ENCODE assay signal across 26 mouse cellular contexts in genomic region chr3:75531074-75531473, GRCm38 (mm10). TPM values are rescaled to one million over a fixed set of nuclear protein-coding genes. Genes with fewer than 3 reads are reported as not detected.
DNase-seq lines count a peak whose midpoint lies in the region; ATAC-seq and TF ChIP-seq lines count a peak whose summit lies in the region.
"Had no signal": no experiment of that assay in that cellular context is flagged by ENCODE, and none has a peak within 500 bp of the region (broad histone marks: within the 10 kb centered on the region; RNA-seq: fewer than 3 reads in every experiment).

No protein-coding gene starts in this region.

- no peak for DNase-seq in gastrocnemius, adult 2 months
- DNase-seq in gastrocnemius, adult 18-20 months (ENCODE audit: low spot score) = no peak
- peak; percentile 92 for DNase-seq in liver, adult 2 months (ENCODE audit: extremely low read depth, low read depth, low spot score)
- no peak for DNase-seq in liver, embryonic 11.5 days (ENCODE audit: low spot score)
- DNase-seq in liver, postnatal 0 days = no peak
- peak; percentile 14 for DNase-seq in lung, postnatal 0 days (ENCODE audit: low spot score)
- no peak for DNase-seq in lung, postnatal 10 days
- DNase-seq: adrenal gland, adult 2 months; adrenal gland, adult 8-10 months; adrenal gland, postnatal 10 days; adrenal gland, postnatal 14 days; adrenal gland, postnatal 25 days; B cell, adult 2 months; cerebellum, adult 11 months; cerebellum, adult 11-12 months had no signal

- TF ChIP-seq POLR2A in liver, adult 2 months (IDR thresholded peaks at IDR 0.05; ENCODE audit: extremely low read depth, insufficient read depth, low read length) = no peak

- WGBS in liver, adult 2 months = 29% methylated on average over 3 of the region's 3 CpGs
- WGBS in liver, embryonic 11.5 days = 86% methylated on average over 3 of the region's 3 CpGs
- WGBS in liver, postnatal 0 days (ENCODE audit: insufficient replicate concordance) = 76% methylated on average over 3 of the region's 3 CpGs
- 91% methylated on average over 3 of the region's 3 CpGs for WGBS in liver, embryonic 12.5 days (ENCODE audit: insufficient replicate concordance)
- 63% methylated on average over 3 of the region's 3 CpGs for whole genome bisulfite sequencing in lung, postnatal 0 days

- peaks cover 16% of the 10 kb centered on the region; the same call in 1 of the 2 replicates for H3K4me1 ChIP-seq in liver, adult 2 months (ENCODE audit: control insufficient read depth, insufficient read depth, low read length)
- H3K4me1 ChIP-seq in liver, embryonic 11.5 days (replicated peaks; ENCODE audit: control insufficient read depth, insufficient read depth, low read length) = peaks cover 7% of the 10 kb centered on the region; the same call in 1 of the 2 replicates
- H3K4me1 ChIP-seq in liver, postnatal 0 days (ENCODE audit: insufficient read depth) = peaks cover 8% of the 10 kb centered on the region; the same call in 1 of the 2 replicates
- peaks cover 21% of the 10 kb centered on the region for H3K4me1 ChIP-seq in liver, embryonic 12.5 days
- no peaks in the 10 kb centered on the region; the same call in 1 of the 2 replicates for H3K4me1 ChIP-seq in lung, postnatal 0 days (ENCODE audit: insufficient read depth, low read depth, low read length)

- intact Hi-C loops in gastrocnemius, adult 2 months (cut with DNase I) = no loop called here

- H3K79me2 ChIP-seq in liver, adult 2 months (ENCODE audit: control insufficient read depth, insufficient read depth, low read length) = no peaks in the 10 kb centered on the region; the same call in 1 of the 2 replicates

- TF ChIP-seq EP300 in liver, postnatal 0 days (IDR thresholded peaks at IDR 0.05; ENCODE audit: low read depth) = no peak
- TF ChIP-seq EP300 in lung, postnatal 0 days (IDR thresholded peaks at IDR 0.05) = no peak

- ATAC-seq in liver, embryonic 11.5 days (replicated peaks; ENCODE audit: low FRiP score) = no peak
- peak; percentile 55; the same call in 1 of the 2 replicates for ATAC-seq in liver, postnatal 0 days
- ATAC-seq in liver, embryonic 12.5 days = no peak
- ATAC-seq in lung, postnatal 0 days = no peak
- ATAC-seq: activated CD4-positive, CD25-positive, alpha-beta regulatory T cell, adult 4 months; CD4-positive, CD25-positive, alpha-beta regulatory T cell, adult 4 months; Patski had no signal

- TF ChIP-seq CTCF in gastrocnemius, adult 2 months (IDR thresholded peaks at IDR 0.05) = no peak
- TF ChIP-seq CTCF in liver, adult 2 months (IDR thresholded peaks at IDR 0.05; ENCODE audit: low read depth, low read length) = no peak
- TF ChIP-seq CTCF in liver, postnatal 0 days (IDR thresholded peaks at IDR 0.05; ENCODE audit: low read depth) = no peak
- TF ChIP-seq CTCF in lung, postnatal 0 days (IDR thresholded peaks at IDR 0.05) = no peak

- no peaks in the 10 kb centered on the region for H3K9me3 ChIP-seq in liver, embryonic 11.5 days (ENCODE audit: control insufficient read depth, low read length)
- H3K9me3 ChIP-seq in liver, postnatal 0 days (ENCODE audit: low read length) = no peaks in the 10 kb centered on the region
- H3K9me3 ChIP-seq in liver, embryonic 12.5 days (replicated peaks) = no peaks in the 10 kb centered on the region
- no peaks in the 10 kb centered on the region for H3K9me3 ChIP-seq in lung, postnatal 0 days (ENCODE audit: low read length)
- H3K9me3 ChIP-seq: G1E had no signal

- H3K4me3 ChIP-seq in gastrocnemius, adult 2 months = no peak overlapping the region; the same call in 1 of the 2 replicates
- H3K4me3 ChIP-seq in liver, adult 2 months (ENCODE audit: insufficient read depth, low read depth, low read length) = no peak overlapping the region
- H3K4me3 ChIP-seq in liver, embryonic 11.5 days (ENCODE audit: low read depth, low read length) = no peak overlapping the region
- no peak overlapping the region for H3K4me3 ChIP-seq in liver, postnatal 0 days (ENCODE audit: low read depth, low read length)
- no peak overlapping the region for H3K4me3 ChIP-seq in liver, embryonic 12.5 days
- H3K4me3 ChIP-seq in lung, postnatal 0 days (ENCODE audit: low read depth, low read length) = no peak overlapping the region

- H3K27me3 ChIP-seq in liver, adult 2 months (ENCODE audit: control insufficient read depth, insufficient read depth, low read length) = no peaks in the 10 kb centered on the region
- no peaks in the 10 kb centered on the region for H3K27me3 ChIP-seq in liver, embryonic 11.5 days (replicated peaks; ENCODE audit: control insufficient read depth, insufficient read depth, low read length)
- no peaks in the 10 kb centered on the region for H3K27me3 ChIP-seq in liver, postnatal 0 days (ENCODE audit: insufficient read depth, low read length)
- no peaks in the 10 kb centered on the region for H3K27me3 ChIP-seq in liver, embryonic 12.5 days (replicated peaks)
- no peaks in the 10 kb centered on the region for H3K27me3 ChIP-seq in lung, postnatal 0 days (replicated peaks; ENCODE audit: insufficient read depth, low read length)
- H3K27me3 ChIP-seq: CH12.LX, Patski had no signal

- H3K4me2 ChIP-seq in liver, embryonic 11.5 days = no peak overlapping the region
- H3K4me2 ChIP-seq in liver, postnatal 0 days (ENCODE audit: low read depth, low read length) = no peak overlapping the region
- H3K4me2 ChIP-seq in liver, embryonic 12.5 days = no peak overlapping the region
- H3K4me2 ChIP-seq in lung, postnatal 0 days (replicated peaks; ENCODE audit: low read depth, low read length) = no peak overlapping the region

- H3K36me3 ChIP-seq in liver, adult 2 months (ENCODE audit: control insufficient read depth, insufficient read depth, low read length) = peaks cover 14% of the 10 kb centered on the region
- H3K36me3 ChIP-seq in liver, embryonic 11.5 days (ENCODE audit: control insufficient read depth, insufficient read depth, low read length) = peaks cover 8% of the 10 kb centered on the region; the same call in 1 of the 2 replicates
- peaks cover 19% of the 10 kb centered on the region for H3K36me3 ChIP-seq in liver, postnatal 0 days (replicated peaks; ENCODE audit: insufficient read depth, low read length)
- peaks cover 28% of the 10 kb centered on the region for H3K36me3 ChIP-seq in liver, embryonic 12.5 days
- H3K36me3 ChIP-seq in lung, postnatal 0 days (ENCODE audit: insufficient read depth, low read length) = no peaks in the 10 kb centered on the region

- H3K9ac ChIP-seq in liver, adult 2 months (ENCODE audit: low read depth, low read length) = no peak overlapping the region
- no peak overlapping the region for H3K9ac ChIP-seq in liver, embryonic 11.5 days (ENCODE audit: low read depth, low read length)
- no peak overlapping the region for H3K9ac ChIP-seq in liver, postnatal 0 days (replicated peaks)
- H3K9ac ChIP-seq in liver, embryonic 12.5 days = no peak overlapping the region
- H3K9ac ChIP-seq in lung, postnatal 0 days (replicated peaks; ENCODE audit: low read depth) = no peak overlapping the region

- H3K27ac ChIP-seq in gastrocnemius, adult 2 months = peak overlapping the region; percentile 70
- no peak overlapping the region for H3K27ac ChIP-seq in liver, adult 2 months (replicated peaks; ENCODE audit: insufficient read depth, low read depth, low read length)
- no peak overlapping the region for H3K27ac ChIP-seq in liver, embryonic 11.5 days (ENCODE audit: low read depth, low read length)
- H3K27ac ChIP-seq in liver, postnatal 0 days (ENCODE audit: low read depth) = no peak overlapping the region
- H3K27ac ChIP-seq in liver, embryonic 12.5 days = no peak overlapping the region
- no peak overlapping the region for H3K27ac ChIP-seq in lung, postnatal 0 days (ENCODE audit: low read length)

RNA-seq across cellular contexts. Expression of gene Pdcd10, which starts 25.6 kb away (rescaled TPM):
- 10 to 100 TPM; 16.6 to 16.7 TPM for total RNA-seq in gastrocnemius, adult 2 months (2021)
- 10 to 100 TPM; 13.2 to 13.9 TPM for total RNA-seq in gastrocnemius, adult 18-20 months (2021)
- total RNA-seq in liver, adult 2 months (2014; rRNA removed) = 25.8 and 31.4 TPM in 2 replicates
- 1.5 and 2.8 TPM in 2 replicates for polyA plus RNA-seq in liver, adult 2 months (2012; rRNA removed)
- polyA plus RNA-seq in liver, embryonic 11.5 days (2014; fragmentation: Nextera tagmentation; extraction: Ambion mirVana) = 96.1 and 104 TPM in 2 replicates
- 54.4 TPM in 2 replicates for polyA plus RNA-seq in liver, postnatal 0 days (2015; fragmentation: Nextera tagmentation; extraction: Ambion mirVana)
- 78.8 and 79.7 TPM in 2 replicates for polyA plus RNA-seq in liver, embryonic 12.5 days (2016; fragmentation: Nextera tagmentation; extraction: Ambion mirVana)
- polyA plus RNA-seq in lung, postnatal 0 days (2015; fragmentation: Nextera tagmentation; extraction: Ambion mirVana) = 123 and 125 TPM in 2 replicates

RNA-seq across cellular contexts. Expression of gene Serpini1, which starts 26.3 kb away (rescaled TPM):
- under 1 TPM; 0.39 to 0.54 TPM for total RNA-seq in gastrocnemius, adult 2 months (2021)
- total RNA-seq in gastrocnemius, adult 18-20 months (2021) = under 1 TPM; 0.48 to 0.88 TPM
- 0.28 and 0.74 TPM in 2 replicates for total RNA-seq in liver, adult 2 months (2014; rRNA removed)
- 0.05 and 0.12 TPM in 2 replicates for polyA plus RNA-seq in liver, adult 2 months (2012; rRNA removed)
- 0.57 and 0.75 TPM in 2 replicates for polyA plus RNA-seq in liver, embryonic 11.5 days (2014; fragmentation: Nextera tagmentation; extraction: Ambion mirVana)
- 0.15 and 0.45 TPM in 2 replicates for polyA plus RNA-seq in liver, postnatal 0 days (2015; fragmentation: Nextera tagmentation; extraction: Ambion mirVana)
- 0.62 and 0.80 TPM in 2 replicates for polyA plus RNA-seq in liver, embryonic 12.5 days (2016; fragmentation: Nextera tagmentation; extraction: Ambion mirVana)
- polyA plus RNA-seq in lung, postnatal 0 days (2015; fragmentation: Nextera tagmentation; extraction: Ambion mirVana) = 0.47 and 0.86 TPM in 2 replicates
- polyA plus RNA-seq: G1E had no signal

RNA-seq across cellular contexts. Expression of gene Wdr49, which starts 49.1 kb away (rescaled TPM):
- total RNA-seq in gastrocnemius, adult 2 months (2021) = not detected
- total RNA-seq in gastrocnemius, adult 18-20 months (2021) = not detected
- total RNA-seq in liver, adult 2 months (2014; rRNA removed) = not detected in 2 replicates
- not detected in 2 replicates for polyA plus RNA-seq in liver, adult 2 months (2012; rRNA removed)
- polyA plus RNA-seq in liver, embryonic 11.5 days (2014; fragmentation: Nextera tagmentation; extraction: Ambion mirVana) = not detected in 2 replicates
- polyA plus RNA-seq in liver, postnatal 0 days (2015; fragmentation: Nextera tagmentation; extraction: Ambion mirVana) = not detected in 2 replicates
- polyA plus RNA-seq in liver, embryonic 12.5 days (2016; fragmentation: Nextera tagmentation; extraction: Ambion mirVana) = not detected in 2 replicates
- polyA plus RNA-seq in lung, postnatal 0 days (2015; fragmentation: Nextera tagmentation; extraction: Ambion mirVana) = 0.07 TPM in 1 of 2 replicates, not detected in the other
- total RNA-seq: adrenal gland, adult 18-20 months; adrenal gland, adult 2 months; adrenal gland, adult 8-10 months; adrenal gland, postnatal 10 days; adrenal gland, postnatal 14 days; adrenal gland, postnatal 25 days; adrenal gland, postnatal 36 days; CH12.LX; ES-E14; MEL had no signal
- polyA plus RNA-seq: activated CD4-positive, CD25-positive, alpha-beta regulatory T cell, adult 4 months; adrenal gland, adult 2 months; C2C12; G1E; Patski had no signal

Comparison
In these comparisons a context has a peak if more than half of its experiments do, and no peak if none do; other contexts are left out.
1. DNase-seq: peak in liver, adult 2 months (single experiment) and lung, postnatal 0 days (single experiment); none in gastrocnemius, adult 2 months (single experiment), gastrocnemius, adult 18-20 months (single experiment), liver, embryonic 11.5 days (single experiment), liver, postnatal 0 days (single experiment) and lung, postnatal 10 days (single experiment).
2. RNA of gene Pdcd10, which starts 25.6 kb away (polyA plus RNA-seq): 123 to 125 TPM in lung, postnatal 0 days, 96.1 to 104 TPM in liver, embryonic 11.5 days, 78.8 to 79.7 TPM in liver, embryonic 12.5 days and 54.4 TPM in liver, postnatal 0 days; 1.5 to 2.8 TPM in liver, adult 2 months; every median in the first group is over 10 times any median in the second.